Mouse (Mus musculus) C2C12 (cell line): ENCODE measurements around the gene Prpf19. TPM values are rescaled to one million over a fixed set of nuclear protein-coding genes. Genes with fewer than 3 reads are reported as not detected.

Source experiments
- H3K27me3 ChIP-seq: one replicate; pipeline ENCODE4 v1.6.1; 2011; ENCODE audit not compliant: control insufficient read depth, insufficient read depth, insufficient read length
- H3K36me3 ChIP-seq: one replicate; pipeline ENCODE4 v1.6.1; 2011; ENCODE audit not compliant: control insufficient read depth, insufficient read depth
- H3K4me3 ChIP-seq: one replicate; pipeline ENCODE4 v1.5.1; 2011; ENCODE audit warnings: mild to moderate bottlenecking, control low read depth; ENCODE audit not compliant: poor library complexity, insufficient read depth, severe bottlenecking
- H3K79me2 ChIP-seq: one replicate; pipeline ENCODE4 v1.6.1; 2011; ENCODE audit not compliant: control insufficient read depth, insufficient read depth
- H3K79me3 ChIP-seq: one replicate; pipeline ENCODE4 v1.6.1; 2011; ENCODE audit warnings: low read depth, control low read depth
- H3ac ChIP-seq: one replicate; pipeline ENCODE3; 2011; ENCODE audit warnings: low read depth; ENCODE audit not compliant: control insufficient read depth, insufficient read length
- CEBPB ChIP-seq: IDR thresholded peaks from one replicate; pipeline ENCODE4 v1.6.1; 2011; ENCODE audit warnings: low read depth, mild to moderate bottlenecking, control low read depth, moderate library complexity
- CTCF ChIP-seq: IDR thresholded peaks from one replicate; pipeline ENCODE4 v1.5.1; 2011; ENCODE audit not compliant: control insufficient read depth, insufficient read depth, insufficient read length
- FOSL1 ChIP-seq: IDR thresholded peaks from one replicate; pipeline ENCODE4 v1.8.0; 2011; ENCODE audit warnings: mild to moderate bottlenecking, low read length; ENCODE audit not compliant: poor library complexity, insufficient read depth, severe bottlenecking
- MAX ChIP-seq: IDR thresholded peaks from one replicate; pipeline ENCODE4 v1.6.1; 2011; ENCODE audit warnings: mild to moderate bottlenecking, control low read depth
- MYOD1 ChIP-seq: IDR thresholded peaks from one replicate; pipeline ENCODE4 v1.6.1; 2011; ENCODE audit warnings: low read depth; ENCODE audit not compliant: control insufficient read depth, insufficient read length
- MYOG ChIP-seq: IDR thresholded peaks from one replicate; pipeline ENCODE4 v1.6.1; 2011; ENCODE audit not compliant: control insufficient read depth, insufficient read length; ENCODE audit errors: extremely low read depth
- USF1 ChIP-seq: IDR thresholded peaks from one replicate; pipeline ENCODE4 v1.6.1; 2011; ENCODE audit warnings: low read depth, mild to moderate bottlenecking, control low read depth, moderate library complexity
- polyA plus RNA-seq: library from polyadenylated mRNA; unstranded; fragments of >200 nt; fragmentation: generic; extraction: Trizol; gene quantifications from one replicate; pipeline ENCODE4 v1.2.1, GENCODE M21; 2012; ENCODE audit warnings: missing spikeins

Prpf19 gene
- polyA plus RNA-seq, 1 experiment, result 299 TPM

- Histone ChIP-seq H3K27me3 (peaks cover 38% of the 10 kb centered on the region), H3K79me2 (no peaks in the 10 kb centered on the region), H3K36me3 (no peaks in the 10 kb centered on the region), H3K4me3 (no peak overlapping the region), H3K79me3 (no peaks in the 10 kb centered on the region), H3ac (no peak overlapping the region)
- TF ChIP-seq USF1 (no peak), MYOG (no peak), FOSL1 (no peak), CTCF (no peak), MYOD1 (no peak), CEBPB (no peak), MAX (no peak)
Measured at GRCm38 (mm10) chr19:10918321-10918991, 23.4 kb downstream of the Prpf19 start.

GRCm38 (mm10) chr19:10920532-10920931 is 25.5 kb downstream of the Prpf19 start, which contains the start of gene Zp1:
Gene Zp1 (minus strand): TSS chr19:10920632.
- H3K79me2 ChIP-seq, result no peaks in the 10 kb centered on the region
- H3K4me3 ChIP-seq, result no peak within 1 kb of the TSS
- peaks cover 25% of the 10 kb centered on the region for H3K27me3 ChIP-seq
- no peak within 1 kb of the TSS for H3ac ChIP-seq
- no peaks in the 10 kb centered on the region for H3K36me3 ChIP-seq
- H3K79me3 ChIP-seq, result no peaks in the 10 kb centered on the region
- TF ChIP-seq MYOD1, result no peak
- TF ChIP-seq MAX, result no peak
- TF ChIP-seq MYOG, result no peak
- no peak for TF ChIP-seq FOSL1
- TF ChIP-seq CEBPB, result no peak
- no peak for TF ChIP-seq CTCF
- no peak for TF ChIP-seq USF1

- TF ChIP-seq USF1, result no peak
- no peak for TF ChIP-seq FOSL1
- TF ChIP-seq MAX, result no peak
- TF ChIP-seq CEBPB, result no peak
- no peak for TF ChIP-seq CTCF
- TF ChIP-seq MYOD1, result no peak
- no peak for TF ChIP-seq MYOG
- Histone ChIP-seq H3K79me2 (no peaks in the 10 kb centered on the region), H3K79me3 (no peaks in the 10 kb centered on the region), H3K27me3 (peaks cover 21% of the 10 kb centered on the region), H3K4me3 (no peak overlapping the region), H3ac (no peak overlapping the region), H3K36me3 (no peaks in the 10 kb centered on the region)
Measured at GRCm38 (mm10) chr19:10921058-10921457, 26.0 kb downstream of the Prpf19 start.

- Histone ChIP-seq H3ac (no peak overlapping the region), H3K27me3 (no peaks in the 10 kb centered on the region), H3K4me3 (no peak overlapping the region), H3K79me2 (no peaks in the 10 kb centered on the region), H3K79me3 (no peaks in the 10 kb centered on the region), H3K36me3 (no peaks in the 10 kb centered on the region)
- no peak for TF ChIP-seq MYOD1
- TF ChIP-seq USF1, result no peak
- no peak for TF ChIP-seq FOSL1
- TF ChIP-seq CTCF, result no peak
- no peak for TF ChIP-seq MAX
- no peak for TF ChIP-seq CEBPB
- no peak for TF ChIP-seq MYOG
Measured at GRCm38 (mm10) chr19:10924220-10924619, 29.2 kb downstream of the Prpf19 start.

- TF ChIP-seq MYOG (no peak), MAX (no peak), USF1 (no peak), CTCF (no peak), CEBPB (no peak), FOSL1 (no peak), MYOD1 (no peak)
- Histone ChIP-seq H3K27me3 (no peaks in the 10 kb centered on the region), H3K79me3 (no peaks in the 10 kb centered on the region), H3K4me3 (no peak overlapping the region), H3K79me2 (no peaks in the 10 kb centered on the region), H3ac (no peak overlapping the region), H3K36me3 (no peaks in the 10 kb centered on the region)
Measured at GRCm38 (mm10) chr19:10926123-10926621, 31.1 kb downstream of the Prpf19 start.

DNA sequence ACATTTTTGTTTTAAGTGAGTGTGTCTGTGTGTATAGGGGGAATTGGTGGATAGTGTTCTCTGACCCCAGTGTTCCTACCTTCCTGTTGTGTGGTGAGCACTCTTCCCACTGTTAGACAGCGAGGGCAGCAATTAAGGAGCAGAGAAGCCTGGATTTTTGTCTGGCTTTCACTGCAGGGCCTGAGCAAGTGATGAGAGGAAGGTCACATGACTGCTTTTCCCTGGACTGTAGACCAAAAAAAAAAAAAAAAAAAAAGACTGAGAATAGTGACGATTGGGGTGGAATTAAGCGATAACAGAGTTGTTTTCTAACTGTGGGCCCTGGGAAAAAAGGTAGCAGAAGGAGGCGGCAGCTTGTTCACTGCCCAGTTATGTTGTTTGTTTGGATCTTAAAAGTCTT is 31.6 kb downstream of the Prpf19 start:
- H3K27me3 ChIP-seq, result no peaks in the 10 kb centered on the region
- no peak overlapping the region for H3ac ChIP-seq
- H3K79me2 ChIP-seq, result no peaks in the 10 kb centered on the region
- TF ChIP-seq MYOD1 (no peak), USF1 (peak; percentile 76)
- no peak overlapping the region for H3K4me3 ChIP-seq
- H3K36me3 ChIP-seq, result no peaks in the 10 kb centered on the region
- H3K79me3 ChIP-seq, result no peaks in the 10 kb centered on the region
